Mouse (Mus musculus): Measurements from ENCODE around the gene Zfp462.

- TF ChIP-seq CTCF (IDR thresholded peaks at IDR 0.05; ENCODE audit: insufficient read depth, low read length) (no peak), POLR2A (IDR thresholded peaks at IDR 0.05; ENCODE audit: borderline replicate concordance, extremely low read depth, low read depth, low read length) (no peak)
These were observed 4.7 kb downstream of the Zfp462 start for GRCm38 (mm10) chr4:54949561-54949940.

Measured in lung, adult 2 months (tissue).